Mouse (Mus musculus): ENCODE data around the gene Ip6k1. TPM values are rescaled to one million over a fixed set of nuclear protein-coding genes. Genes with fewer than 3 reads are reported as not detected.

Gene Ip6k1
- 100 to 1,000 TPM in 1 of 2 experiments, 10 to 100 TPM in 1; 86.8 to 112 TPM for polyA plus RNA-seq (2017; shearing (Covaris generic))

GRCm38 (mm10) chr9:108001922-108002770, at the start of gene Ip6k1:
TSS of gene Ip6k1 (plus strand) at chr9:108002501.

GRCm38 (mm10) chr9:107975399-107976386, 26.6 kb upstream of the Ip6k1 start, which contains the start of gene Uba7:
TSS of gene Uba7 (plus strand) at chr9:107975505.

GRCm38 (mm10) chr9:107982681-107983346, 19.5 kb upstream of the Ip6k1 start, which contains the start of gene Gm20661:
TSS of gene Gm20661 (plus strand) at chr9:107983058.

GRCm38 (mm10) chr9:107985131-107986119, 16.9 kb upstream of the Ip6k1 start, which contains the start of gene Inka1:
TSS of gene Inka1 (minus strand) at chr9:107985879.

GRCm38 (mm10) chr9:107992197-107992596, 10.1 kb upstream of the Ip6k1 start, which contains the start of gene Cdhr4:
TSS of gene Cdhr4 (plus strand) at chr9:107992497.

GRCm38 (mm10) chr9:107996049-107996448, 6.3 kb upstream of the Ip6k1 start, which contains the start of gene Gm20662:
TSS of gene Gm20662 (plus strand) at chr9:107996349.

GRCm38 (mm10) chr9:108049016-108049455, 46.7 kb downstream of the Ip6k1 start, which contains the start of gene Gmppb:
TSS of gene Gmppb (plus strand) at chr9:108049242.

GRCm38 (mm10) chr9:108052885-108053664, 50.8 kb downstream of the Ip6k1 start, which contains the start of gene Amigo3:
TSS of gene Amigo3 (plus strand) at chr9:108053159.

GRCm38 (mm10) chr9:108080168-108080567, 77.9 kb downstream of the Ip6k1 start, which contains the start of gene Mst1:
TSS of gene Mst1 (plus strand) at chr9:108080436.

GRCm38 (mm10) chr9:108082988-108083431, 80.7 kb downstream of the Ip6k1 start, which contains the start of gene Rnf123:
TSS of gene Rnf123 (minus strand) at chr9:108083346.

GRCm38 (mm10) chr9:108094184-108094941, 92.1 kb downstream of the Ip6k1 start, which contains the start of gene Apeh:
TSS of gene Apeh (minus strand) at chr9:108094606.

Other genes starting within 250 kb of the Ip6k1 start
- 100 to 1,000 TPM; 250 to 272 TPM for gene Rbm5, start 231.5 kb upstream of the Ip6k1 start, polyA plus RNA-seq (2017; shearing (Covaris generic))
- gene Rbm6, start 129.3 kb upstream of the Ip6k1 start, polyA plus RNA-seq (2017; shearing (Covaris generic)) = 10 to 100 TPM; 72.7 to 84.1 TPM
- gene Mon1a, start 114.3 kb upstream of the Ip6k1 start, polyA plus RNA-seq (2017; shearing (Covaris generic)) = 10 to 100 TPM; 15.3 to 27.2 TPM
- not detected for gene Mst1r, start 95.6 kb upstream of the Ip6k1 start, polyA plus RNA-seq (2017; shearing (Covaris generic))
- gene Actl11, start 74.0 kb upstream of the Ip6k1 start, polyA plus RNA-seq (2017; shearing (Covaris generic)) = not detected
- under 1 TPM in 1 of 2 experiments, not detected in 1; 0.60 TPM for gene Camkv, start 66.8 kb upstream of the Ip6k1 start, polyA plus RNA-seq (2017; shearing (Covaris generic))
- 1 to 10 TPM; 6.5 to 7.3 TPM for gene Traip, start 52.4 kb upstream of the Ip6k1 start, polyA plus RNA-seq (2017; shearing (Covaris generic))
- gene Uba7, start 27.0 kb upstream of the Ip6k1 start, polyA plus RNA-seq (2017; shearing (Covaris generic)) = 100 to 1,000 TPM; 200 to 283 TPM
- gene Gm20661, start 19.4 kb upstream of the Ip6k1 start, polyA plus RNA-seq (2017; shearing (Covaris generic)) = under 1 TPM in 1 of 2 experiments, not detected in 1; 0.38 TPM
- gene Inka1, start 16.6 kb upstream of the Ip6k1 start, polyA plus RNA-seq (2017; shearing (Covaris generic)) = 1 to 10 TPM; 1.1 to 3.2 TPM
- 1 to 10 TPM in 1 of 2 experiments, under 1 TPM in 1; 0.26 to 4.9 TPM for gene Cdhr4, start 10.0 kb upstream of the Ip6k1 start, polyA plus RNA-seq (2017; shearing (Covaris generic))
- under 1 TPM in 1 of 2 experiments, not detected in 1; 0.15 TPM for gene Gm20662, start 6.2 kb upstream of the Ip6k1 start, polyA plus RNA-seq (2017; shearing (Covaris generic))
- 10 to 100 TPM; 28.8 to 40.7 TPM for gene Gmppb, start 46.7 kb downstream of the Ip6k1 start, polyA plus RNA-seq (2017; shearing (Covaris generic))
- 1 to 10 TPM; 3.1 to 3.9 TPM for gene Amigo3, start 50.7 kb downstream of the Ip6k1 start, polyA plus RNA-seq (2017; shearing (Covaris generic))
- 1 to 10 TPM; 1.9 to 2.6 TPM for gene Mst1, start 77.9 kb downstream of the Ip6k1 start, polyA plus RNA-seq (2017; shearing (Covaris generic))
- 100 to 1,000 TPM; 113 to 120 TPM for gene Rnf123, start 80.8 kb downstream of the Ip6k1 start, polyA plus RNA-seq (2017; shearing (Covaris generic))
- 100 to 1,000 TPM in 1 of 2 experiments, 10 to 100 TPM in 1; 68.9 to 107 TPM for gene Apeh, start 92.1 kb downstream of the Ip6k1 start, polyA plus RNA-seq (2017; shearing (Covaris generic))
- gene Bsn, start 187.9 kb downstream of the Ip6k1 start, polyA plus RNA-seq (2017; shearing (Covaris generic)) = under 1 TPM; 0.18 to 0.83 TPM

Measured in activated CD4-positive, CD25-positive, alpha-beta regulatory T cell (primary cell).